In genomic region chr12:65259139-65260111, GRCm38 (mm10) we compare ENCODE assay signal across 8 mouse cellular contexts. TPM values are rescaled to one million over a fixed set of nuclear protein-coding genes. Genes with fewer than 3 reads are reported as not detected.
A peak's percentile ranks its signal among the peaks of the same experiment; 100 is the strongest.
DNase-seq lines count a peak whose midpoint lies in the region; ATAC-seq and TF ChIP-seq lines count a peak whose summit lies in the region.

No protein-coding gene starts in this region.

- no peaks in the 10 kb centered on the region for H3K36me3 ChIP-seq in heart, embryonic 14.5 days (ENCODE audit: control insufficient read depth, insufficient read depth, low read length)
- H3K36me3 ChIP-seq in forebrain, postnatal 0 days (ENCODE audit: insufficient read depth), result no peaks in the 10 kb centered on the region
- H3K36me3 ChIP-seq in liver, embryonic 12.5 days, result no peaks in the 10 kb centered on the region

- H3K4me2 ChIP-seq in heart, embryonic 14.5 days (ENCODE audit: low read length), result peak overlapping the region; percentile 57
- H3K4me2 ChIP-seq in forebrain, postnatal 0 days (ENCODE audit: low read depth), result peak overlapping the region; percentile 31
- peak overlapping the region; percentile 43 for H3K4me2 ChIP-seq in liver, embryonic 12.5 days

- no peaks in the 10 kb centered on the region for H3K27me3 ChIP-seq in heart, embryonic 14.5 days (ENCODE audit: control insufficient read depth, insufficient read depth, low read length)
- H3K27me3 ChIP-seq in forebrain, postnatal 0 days (ENCODE audit: insufficient read depth, low read length), result no peaks in the 10 kb centered on the region
- no peaks in the 10 kb centered on the region for H3K27me3 ChIP-seq in liver, embryonic 12.5 days (replicated peaks)

- ATAC-seq in heart, embryonic 14.5 days (ENCODE audit: insufficient number of reproducible peaks, insufficient read depth, low FRiP score, low read depth), result no peak
- peak; percentile 92 for ATAC-seq in forebrain, postnatal 0 days
- no peak for ATAC-seq in liver, embryonic 12.5 days

- H3K9me3 ChIP-seq in heart, embryonic 14.5 days (ENCODE audit: control insufficient read depth, low read length), result no peaks in the 10 kb centered on the region
- H3K9me3 ChIP-seq in forebrain, postnatal 0 days (ENCODE audit: low read length), result no peaks in the 10 kb centered on the region
- no peaks in the 10 kb centered on the region for H3K9me3 ChIP-seq in liver, embryonic 12.5 days (replicated peaks)

- WGBS in heart, embryonic 14.5 days, result 61% methylated on average over 13 of the region's 13 CpGs
- 42% methylated on average over 13 of the region's 13 CpGs for WGBS in forebrain, postnatal 0 days
- 58% methylated on average over 13 of the region's 13 CpGs for WGBS in liver, embryonic 12.5 days (ENCODE audit: insufficient replicate concordance)

- peaks cover 0 to 11% of the 10 kb centered on the region in 2 experiments; a peak in 2 of 4 replicates for H3K4me1 ChIP-seq in heart, embryonic 14.5 days (ENCODE audit: control insufficient read depth in 2 of 2, insufficient read depth in 2 of 2, low read length in 2 of 2)
- no peaks in the 10 kb centered on the region for H3K4me1 ChIP-seq in forebrain, postnatal 0 days (ENCODE audit: insufficient read depth)
- no peaks in the 10 kb centered on the region for H3K4me1 ChIP-seq in liver, embryonic 12.5 days

- DNase-seq in heart, adult 8-10 months (ENCODE audit: low spot score), result no peak
- DNase-seq in 416B (ENCODE audit: low read depth), result peak; percentile 70
- peak; percentile 50 for DNase-seq in forebrain, postnatal 0 days
- DNase-seq in yolk sac, embryonic 10.5 days (ENCODE audit: low spot score), result no peak
- no peak for DNase-seq in urinary bladder, postnatal 25 days (ENCODE audit: low spot score)
- DNase-seq in B cell, adult 2 months, result no peak

- peak overlapping the region; percentile 49 for H3K9ac ChIP-seq in heart, embryonic 14.5 days (ENCODE audit: low read length)
- H3K9ac ChIP-seq in forebrain, postnatal 0 days, result no peak overlapping the region; the same call in 1 of the 2 replicates
- no peak overlapping the region for H3K9ac ChIP-seq in liver, embryonic 12.5 days

- H3K4me3 ChIP-seq in heart, embryonic 14.5 days (ENCODE audit: control insufficient read depth in 1 of 2, insufficient read depth in 1 of 2, low read depth in 1 of 2, low read length in 2 of 2), result peak overlapping the region; percentile 29 to 35; a peak in 3 of 4 replicates
- no peak overlapping the region for H3K4me3 ChIP-seq in forebrain, postnatal 0 days (ENCODE audit: low read depth, low read length)
- no peak overlapping the region for H3K4me3 ChIP-seq in liver, embryonic 12.5 days

- TF ChIP-seq CTCF in forebrain, postnatal 0 days (IDR thresholded peaks at IDR 0.05; ENCODE audit: low read depth), result no peak

- no peak overlapping the region for H3K27ac ChIP-seq in heart, embryonic 14.5 days (replicated peaks in 1 of 2; ENCODE audit: control insufficient read depth in 1 of 2, insufficient read depth in 1 of 2, low read depth in 2 of 2, low read length in 2 of 2)
- peak overlapping the region; percentile 69 for H3K27ac ChIP-seq in forebrain, postnatal 0 days (ENCODE audit: low read depth, low read length)
- no peak overlapping the region for H3K27ac ChIP-seq in liver, embryonic 12.5 days

RNA-seq across cellular contexts. Expression of gene Wdr20rt, which starts 34.1 kb away (rescaled TPM):
- polyA plus RNA-seq in heart, embryonic 14.5 days (2014; fragmentation: Nextera tagmentation; extraction: Ambion mirVana), result not detected in 2 replicates
- under 1 TPM in 1 of 4 experiments, not detected in 3; 0.16 TPM for total RNA-seq in heart, adult 8-10 months (2022)
- not detected in 2 replicates for total RNA-seq in forebrain, postnatal 0 days (2014; rRNA removed)
- not detected in 2 replicates for polyA plus RNA-seq in forebrain, postnatal 0 days (2015; fragmentation: Nextera tagmentation; extraction: Ambion mirVana)
- polyA plus RNA-seq in liver, embryonic 12.5 days (2016; fragmentation: Nextera tagmentation; extraction: Ambion mirVana), result not detected in 2 replicates

Comparison
In these comparisons a context has a peak if more than half of its experiments do, and no peak if none do; other contexts are left out.
1. H3K4me3 ChIP-seq: peak in heart, embryonic 14.5 days (2 of 2); none in forebrain, postnatal 0 days (single experiment) and liver, embryonic 12.5 days (single experiment).
2. DNase-seq: peak in 416B (single experiment) and forebrain, postnatal 0 days (single experiment); none in heart, adult 8-10 months (single experiment), yolk sac, embryonic 10.5 days (single experiment), urinary bladder, postnatal 25 days (single experiment) and B cell, adult 2 months (0 of 2).
3. Peak in every context shown above with its lines, with median percentiles within 50 percentile points of each other: H3K4me2 ChIP-seq.